Mouse (Mus musculus): ENCODE results near the gene Ap1m2. TPM values are rescaled to one million over a fixed set of nuclear protein-coding genes. Genes with fewer than 3 reads are reported as not detected.
"Not testable (repeated sequence)": the region's sequence is repeated elsewhere in the genome, so short reads cannot be mapped to it uniquely, and the experiment has no call there.

Ap1m2 gene
- polyA plus RNA-seq, 1 experiment from 2014 or later = 35.9 TPM

DNA sequence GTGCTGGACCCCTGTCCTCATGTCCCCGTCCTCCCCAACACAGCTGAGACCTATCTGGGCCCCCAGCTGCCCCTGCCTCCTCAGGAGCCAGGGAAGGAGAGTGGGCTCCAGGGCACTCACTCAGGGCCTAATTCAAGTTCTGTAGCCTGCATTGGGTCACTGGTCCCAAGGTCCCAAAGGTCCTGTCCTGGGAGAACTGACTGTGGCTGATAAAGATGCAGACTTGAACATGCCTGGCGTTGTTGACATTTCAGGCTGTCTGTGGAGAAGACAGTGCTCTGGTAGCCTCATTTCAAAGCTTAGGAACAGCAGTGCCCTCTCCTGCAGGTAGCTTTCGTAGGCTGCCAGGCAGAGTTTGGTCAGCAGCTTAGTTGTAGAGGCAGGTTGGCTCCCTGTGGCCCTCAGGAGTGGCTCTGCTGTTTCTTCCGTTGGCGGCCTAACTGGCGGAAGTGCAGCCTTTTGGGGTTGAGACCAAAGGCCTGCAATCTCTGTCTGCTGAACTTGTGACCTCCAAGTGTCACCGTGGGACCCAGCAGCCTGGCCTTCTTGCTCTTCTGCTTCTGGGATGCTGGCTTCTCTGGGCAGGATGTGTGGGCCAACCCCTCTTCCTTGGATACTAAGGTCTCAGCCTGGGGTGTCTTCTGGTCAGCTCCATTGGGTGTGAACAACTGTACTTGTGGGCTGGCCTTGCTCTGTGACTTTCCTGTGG lies 38.5 kb downstream of the Ap1m2 start:
- Histone ChIP-seq H3K27me3 (replicated peaks; ENCODE audit: insufficient read depth, low read length) (no peaks in the 10 kb centered on the region), H3K27ac (ENCODE audit: low read length) (no peak overlapping the region; the same call in 1 of the 2 replicates), H3K4me3 (ENCODE audit: low read depth, low read length) (no peak overlapping the region), H3K4me2 (replicated peaks; ENCODE audit: low read depth, low read length) (no peak overlapping the region), H3K4me1 (ENCODE audit: insufficient read depth, low read depth, low read length) (no peaks in the 10 kb centered on the region), H3K9me3 (ENCODE audit: low read length) (no peaks in the 10 kb centered on the region), H3K36me3 (ENCODE audit: insufficient read depth, low read length) (peaks cover 50% of the 10 kb centered on the region), H3K9ac (replicated peaks; ENCODE audit: low read depth) (no peak overlapping the region)
- TF ChIP-seq CTCF (IDR thresholded peaks at IDR 0.05) (no peak), EP300 (IDR thresholded peaks at IDR 0.05) (no peak)
- 75% methylated on average over 7 of the region's 7 CpGs for WGBS
- ATAC-seq (peak; percentile 52), DNase-seq (ENCODE audit: low spot score) (no peak)

DNA sequence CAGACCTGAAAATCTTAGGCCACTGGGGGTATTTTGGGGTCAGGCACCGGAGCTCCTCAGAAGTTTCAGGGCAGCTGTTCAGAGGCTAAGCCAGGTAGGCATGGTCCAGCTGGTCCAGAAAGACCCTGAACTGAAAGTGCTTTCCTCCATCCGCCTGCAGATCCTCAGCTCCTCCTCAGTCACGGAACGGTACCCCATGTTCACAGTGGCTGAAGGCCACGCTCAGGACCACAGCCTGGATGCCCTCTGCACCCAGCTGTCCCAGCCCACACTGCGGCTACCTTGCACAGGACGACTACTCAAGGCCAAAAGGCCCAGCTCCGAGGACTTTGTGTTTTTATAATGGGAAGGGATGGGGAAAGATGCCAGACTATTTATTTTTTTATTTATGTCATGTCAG lies 39.0 kb downstream of the Ap1m2 start:
- TF ChIP-seq CTCF (IDR thresholded peaks at IDR 0.05) (no peak), EP300 (IDR thresholded peaks at IDR 0.05) (no peak)
- no peak for ATAC-seq

DNA sequence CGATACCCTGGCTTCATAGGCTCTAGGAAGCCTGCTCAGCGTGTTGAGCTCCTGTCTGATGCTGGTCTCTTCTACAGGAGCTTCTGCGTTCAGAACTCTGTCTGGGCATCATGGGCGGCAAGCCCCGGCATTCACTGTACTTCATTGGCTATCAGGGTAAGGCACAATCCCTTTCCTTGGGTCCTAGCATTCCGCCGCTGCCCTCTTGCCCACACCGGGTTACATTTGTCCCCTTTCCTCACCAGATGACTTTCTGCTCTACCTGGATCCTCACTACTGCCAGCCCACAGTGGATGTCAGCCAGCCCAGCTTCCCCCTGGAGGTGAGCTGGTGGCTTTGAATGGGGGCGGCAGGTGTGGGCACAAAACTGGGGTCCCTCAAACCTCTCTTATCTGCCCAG lies 39.7 kb downstream of the Ap1m2 start:
- Histone ChIP-seq H3K27me3 (replicated peaks; ENCODE audit: insufficient read depth, low read length) (no peaks in the 10 kb centered on the region), H3K36me3 (ENCODE audit: insufficient read depth, low read length) (peaks cover 50% of the 10 kb centered on the region), H3K9ac (replicated peaks; ENCODE audit: low read depth) (no peak overlapping the region), H3K27ac (ENCODE audit: low read length) (no peak overlapping the region), H3K4me1 (ENCODE audit: insufficient read depth, low read depth, low read length) (no peaks in the 10 kb centered on the region), H3K4me3 (ENCODE audit: low read depth, low read length) (no peak overlapping the region), H3K4me2 (replicated peaks; ENCODE audit: low read depth, low read length) (no peak overlapping the region), H3K9me3 (ENCODE audit: low read length) (no peaks in the 10 kb centered on the region)
- WGBS = 93% methylated on average over 9 of the region's 9 CpGs
- ATAC-seq (no peak), DNase-seq (ENCODE audit: low spot score) (no peak)
- no peak for TF ChIP-seq EP300 (IDR thresholded peaks at IDR 0.05)
- no peak for TF ChIP-seq CTCF (IDR thresholded peaks at IDR 0.05)

More for the DNA sequence above, 39.0 kb downstream of the Ap1m2 start:
- Histone ChIP-seq H3K4me3 (ENCODE audit: low read depth, low read length) (no peak overlapping the region), H3K9ac (replicated peaks; ENCODE audit: low read depth) (no peak overlapping the region), H3K36me3 (ENCODE audit: insufficient read depth, low read length) (peaks cover 50% of the 10 kb centered on the region), H3K27ac (ENCODE audit: low read length) (no peak overlapping the region; the same call in 1 of the 2 replicates), H3K4me1 (ENCODE audit: insufficient read depth, low read depth, low read length) (no peaks in the 10 kb centered on the region), H3K27me3 (replicated peaks; ENCODE audit: insufficient read depth, low read length) (no peaks in the 10 kb centered on the region), H3K4me2 (replicated peaks; ENCODE audit: low read depth, low read length) (no peak overlapping the region), H3K9me3 (ENCODE audit: low read length) (no peaks in the 10 kb centered on the region)
- DNase-seq (ENCODE audit: low spot score) = no peak
- WGBS = 83% methylated on average over 8 of the region's 8 CpGs

DNA sequence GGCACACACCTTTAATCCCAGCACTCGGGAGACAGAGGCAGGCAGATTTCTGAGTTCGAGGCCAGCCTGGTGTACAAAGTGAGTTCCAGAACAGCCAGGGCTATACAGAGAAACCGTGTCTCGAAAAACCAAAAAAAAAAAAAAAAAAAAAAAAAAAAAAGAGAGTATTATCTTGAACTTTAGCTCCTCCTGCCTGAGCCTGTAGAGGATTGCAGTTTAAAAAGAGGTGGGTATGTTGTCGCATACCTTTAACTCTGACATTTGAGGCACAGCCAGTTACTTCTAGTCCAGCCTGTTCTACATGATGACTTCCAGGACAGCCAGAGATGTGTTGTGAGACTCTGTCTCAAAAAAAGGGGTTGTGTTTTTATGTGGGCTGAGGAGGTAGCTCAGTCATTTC lies 42.5 kb downstream of the Ap1m2 start:
- not testable (repeated sequence) for DNase-seq (ENCODE audit: low spot score); ATAC-seq; H3K4me2 ChIP-seq (replicated peaks; ENCODE audit: low read depth, low read length); H3K27ac ChIP-seq (ENCODE audit: low read length); H3K4me3 ChIP-seq (ENCODE audit: low read depth, low read length); H3K9ac ChIP-seq (replicated peaks; ENCODE audit: low read depth); H3K27me3 ChIP-seq (replicated peaks; ENCODE audit: insufficient read depth, low read length); H3K9me3 ChIP-seq (ENCODE audit: low read length)
- peaks cover 35% of the 10 kb centered on the region for H3K36me3 ChIP-seq (ENCODE audit: insufficient read depth, low read length)
- peaks cover 10% of the 10 kb centered on the region for H3K4me1 ChIP-seq (ENCODE audit: insufficient read depth, low read depth, low read length)
- 73% methylated on average over 5 of the region's 5 CpGs for whole genome bisulfite sequencing

DNA sequence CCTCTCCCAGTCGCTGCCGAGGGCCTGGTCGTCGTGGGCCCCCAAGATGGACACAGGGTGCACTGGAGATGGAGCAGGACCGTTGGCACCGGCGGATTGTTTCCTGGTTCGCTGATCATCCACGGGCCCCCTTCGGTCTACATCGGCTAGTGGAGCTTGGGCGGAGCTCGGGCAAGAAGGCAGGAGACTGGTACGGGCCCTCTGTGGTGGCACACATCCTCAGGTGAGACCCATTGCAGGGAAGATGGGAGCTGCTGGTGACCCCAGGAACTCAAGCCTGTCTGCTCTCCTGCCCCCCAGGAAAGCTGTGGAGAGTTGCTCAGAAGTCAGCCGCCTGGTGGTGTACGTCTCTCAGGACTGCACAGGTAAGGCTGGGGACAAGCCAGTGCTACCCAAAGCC lies 43.8 kb downstream of the Ap1m2 start:
- ATAC-seq (no peak), DNase-seq (ENCODE audit: low spot score) (no peak)
- no peak overlapping the region for H3K9ac ChIP-seq (replicated peaks; ENCODE audit: low read depth)
- H3K36me3 ChIP-seq (ENCODE audit: insufficient read depth, low read length) = peaks cover 27% of the 10 kb centered on the region
- no peaks in the 10 kb centered on the region for H3K9me3 ChIP-seq (ENCODE audit: low read length)
- no peak for TF ChIP-seq EP300 (IDR thresholded peaks at IDR 0.05)
- no peak for TF ChIP-seq CTCF (IDR thresholded peaks at IDR 0.05)
- H3K4me3 ChIP-seq (ENCODE audit: low read depth, low read length) = no peak overlapping the region
- peaks cover 15% of the 10 kb centered on the region for H3K4me1 ChIP-seq (ENCODE audit: insufficient read depth, low read depth, low read length)
- H3K4me2 ChIP-seq (replicated peaks; ENCODE audit: low read depth, low read length) = no peak overlapping the region
- 93% methylated on average over 16 of the region's 16 CpGs for WGBS
- H3K27ac ChIP-seq (ENCODE audit: low read length) = no peak overlapping the region
- H3K27me3 ChIP-seq (replicated peaks; ENCODE audit: insufficient read depth, low read length) = no peaks in the 10 kb centered on the region

DNA sequence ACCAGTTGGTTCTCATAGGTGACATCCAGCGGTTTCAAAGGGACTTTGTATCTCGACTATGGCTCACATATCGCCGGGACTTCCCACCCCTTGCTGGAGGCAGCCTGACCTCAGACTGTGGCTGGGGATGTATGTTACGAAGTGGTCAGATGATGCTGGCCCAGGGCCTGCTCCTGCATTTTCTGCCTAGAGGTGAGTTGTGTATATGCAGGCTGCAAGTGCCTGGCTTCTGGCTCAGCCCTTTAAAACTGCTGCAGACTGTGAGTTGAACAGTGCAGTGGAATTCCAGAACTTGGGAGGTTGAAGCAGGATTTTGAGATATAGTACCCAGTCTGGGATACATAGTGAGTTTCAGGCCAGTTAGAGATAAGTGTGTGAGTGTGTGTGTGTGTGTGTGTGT lies 45.2 kb downstream of the Ap1m2 start:
- Histone ChIP-seq H3K27ac (ENCODE audit: low read length) (no peak overlapping the region), H3K9ac (replicated peaks; ENCODE audit: low read depth) (no peak overlapping the region), H3K4me2 (replicated peaks; ENCODE audit: low read depth, low read length) (no peak overlapping the region), H3K36me3 (ENCODE audit: insufficient read depth, low read length) (peaks cover 18% of the 10 kb centered on the region), H3K27me3 (replicated peaks; ENCODE audit: insufficient read depth, low read length) (no peaks in the 10 kb centered on the region), H3K4me1 (ENCODE audit: insufficient read depth, low read depth, low read length) (peaks cover 15% of the 10 kb centered on the region), H3K4me3 (ENCODE audit: low read depth, low read length) (no peak overlapping the region), H3K9me3 (ENCODE audit: low read length) (no peaks in the 10 kb centered on the region)
- DNase-seq (ENCODE audit: low spot score) (no peak), ATAC-seq (no peak)
- WGBS = 87% methylated on average over 5 of the region's 5 CpGs
- TF ChIP-seq CTCF (IDR thresholded peaks at IDR 0.05) (no peak), EP300 (IDR thresholded peaks at IDR 0.05) (no peak)
